Mouse (Mus musculus): Measurements from ENCODE around the gene Tmem245.

DNA sequence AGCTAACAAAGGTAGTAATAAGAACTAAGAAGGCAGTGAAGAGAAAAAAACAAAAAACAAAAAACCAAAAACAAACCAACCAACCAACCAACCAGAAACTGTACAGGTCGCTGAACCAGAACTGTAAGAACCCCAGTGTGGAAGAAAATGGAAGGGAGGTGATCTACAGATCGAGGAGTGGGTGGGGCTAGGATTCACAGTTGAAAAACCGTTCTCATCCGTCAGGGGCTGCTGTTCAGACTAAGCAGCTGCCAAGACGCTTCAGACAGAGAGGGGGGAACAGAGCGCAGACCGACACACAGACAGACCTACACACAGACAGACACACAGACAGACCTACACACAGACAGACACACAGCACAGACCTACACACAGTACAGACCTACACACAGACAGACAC lies 104.7 kb downstream of the Tmem245 start:
- TF ChIP-seq CTCF (IDR thresholded peaks at IDR 0.05; ENCODE audit: low read depth, low read length) (no peak), POLR2A (IDR thresholded peaks at IDR 0.05; ENCODE audit: extremely low read depth, insufficient read depth, low read length) (no peak)

Data from liver, adult 2 months (tissue).